Mouse (Mus musculus) limb, embryonic 15.5 days (tissue): Measurements from ENCODE around the gene Susd1. TPM values are rescaled to one million over a fixed set of nuclear protein-coding genes. Genes with fewer than 3 reads are reported as not detected.
A peak's percentile ranks its signal among the peaks of the same experiment; 100 is the strongest.

Experiments
- ATAC-seq: fragments of 200-750 bp; cut with Nextera tagmentation; 2 replicates; pipeline ENCODE4 v1.8.0; 2017; ENCODE audit warnings: low read depth, moderate TSS enrichment; ENCODE audit not compliant: insufficient number of reproducible peaks, low FRiP score, low TSS enrichment
- H3K27ac ChIP-seq: fragments of 300-500 bp; sonication (generic); 2 replicates; pipeline ENCODE4 v1.5.1; 2015; ENCODE audit warnings: moderate library complexity, mild to moderate bottlenecking, inconsistent platforms
- H3K27me3 ChIP-seq: fragments of 300-500 bp; sonication (generic); 2 replicates; pipeline ENCODE4 v1.6.1; 2015; ENCODE audit warnings: inconsistent platforms
- H3K36me3 ChIP-seq: fragments of 300-500 bp; sonication (generic); 2 replicates; pipeline ENCODE4 v1.6.1; 2015; ENCODE audit warnings: inconsistent platforms
- H3K4me1 ChIP-seq: fragments of 300-500 bp; sonication (generic); 2 replicates; pipeline ENCODE4 v1.6.1; 2015; ENCODE audit warnings: inconsistent platforms
- H3K4me2 ChIP-seq: fragments of 300-500 bp; sonication (generic); 2 replicates; pipeline ENCODE4 v1.6.1; 2015; ENCODE audit warnings: mild to moderate bottlenecking, inconsistent platforms
- H3K4me3 ChIP-seq: fragments of 300-500 bp; sonication (generic); 2 replicates; pipeline ENCODE4 v1.5.1; 2015; ENCODE audit warnings: mild to moderate bottlenecking, inconsistent platforms
- H3K9ac ChIP-seq: fragments of 300-500 bp; sonication (generic); 2 replicates; pipeline ENCODE4 v1.6.1; 2015; ENCODE audit warnings: inconsistent platforms
- H3K9me3 ChIP-seq: fragments of 300-500 bp; sonication (generic); 2 replicates; pipeline ENCODE4 v1.6.1; 2016; ENCODE audit warnings: inconsistent platforms
- WGBS: fragments of 180-500 bp; shearing (Covaris S2); methylation state at CpG from one replicate; pipeline ENCODE4 v1.1.7; 2015; 5-methylcytosine and 5-hydroxymethylcytosine counted together
- polyA plus RNA-seq: library from polyadenylated mRNA; unstranded; fragments of >200 nt; fragmentation: Nextera tagmentation; extraction: Ambion mirVana; gene quantifications from 2 replicates; pipeline ENCODE4 v1.2.1, GENCODE M21; 2015

Gene Susd1
- polyA plus RNA-seq = 2.1 and 3.9 TPM in 2 replicates

- Histone ChIP-seq H3K4me3 (peak within 1 kb of the TSS; percentile 62), H3K4me1 (peaks cover 10% of the 10 kb centered on the region), H3K27ac (peak within 1 kb of the TSS; percentile 68; the same call in 1 of the 2 replicates), H3K4me2 (peak within 1 kb of the TSS; percentile 100), H3K9me3 (no peaks in the 10 kb centered on the region), H3K36me3 (no peaks in the 10 kb centered on the region), H3K9ac (peak within 1 kb of the TSS; percentile 65), H3K27me3 (peaks cover 12% of the 10 kb centered on the region; the same call in 1 of the 2 replicates)
- WGBS = 1% methylated on average over 71 of the region's 75 CpGs
- ATAC-seq = no peak
Observed at GRCm38 (mm10) chr4:59437990-59438854, at the start of gene Susd1. Gene Susd1, minus strand, starts transcription at chr4:59438633.

- no peaks in the 10 kb centered on the region for H3K9me3 ChIP-seq
- no peak overlapping the region for H3K4me2 ChIP-seq
- H3K4me3 ChIP-seq = no peak overlapping the region
- ATAC-seq = no peak
- no peaks in the 10 kb centered on the region for H3K36me3 ChIP-seq
- H3K27ac ChIP-seq = no peak overlapping the region
- no peak overlapping the region for H3K9ac ChIP-seq
- no peaks in the 10 kb centered on the region for H3K27me3 ChIP-seq
- H3K4me1 ChIP-seq = no peaks in the 10 kb centered on the region
Observed at GRCm38 (mm10) chr4:59471306-59471705, 32.9 kb upstream of the Susd1 start.

- Histone ChIP-seq H3K4me3 (no peak overlapping the region), H3K27me3 (no peaks in the 10 kb centered on the region), H3K9me3 (no peaks in the 10 kb centered on the region), H3K36me3 (no peaks in the 10 kb centered on the region), H3K4me1 (no peaks in the 10 kb centered on the region), H3K4me2 (no peak overlapping the region), H3K27ac (no peak overlapping the region), H3K9ac (no peak overlapping the region)
- WGBS = 51% methylated on average over 2 of the region's 2 CpGs
- no peak for ATAC-seq
Observed at GRCm38 (mm10) chr4:59465449-59465848, 27.0 kb upstream of the Susd1 start.

- Histone ChIP-seq H3K9me3 (no peaks in the 10 kb centered on the region), H3K27ac (no peak overlapping the region), H3K36me3 (no peaks in the 10 kb centered on the region), H3K4me2 (no peak overlapping the region), H3K4me3 (no peak overlapping the region), H3K27me3 (no peaks in the 10 kb centered on the region), H3K9ac (no peak overlapping the region), H3K4me1 (no peaks in the 10 kb centered on the region)
- WGBS = 79% methylated on average over 6 of the region's 6 CpGs
- no peak for ATAC-seq
Observed at GRCm38 (mm10) chr4:59464661-59465060, 26.2 kb upstream of the Susd1 start.

- H3K9ac ChIP-seq = no peak overlapping the region
- ATAC-seq = no peak
- no peak overlapping the region for H3K4me3 ChIP-seq
- no peaks in the 10 kb centered on the region for H3K36me3 ChIP-seq
- H3K27me3 ChIP-seq = no peaks in the 10 kb centered on the region
- no peaks in the 10 kb centered on the region; the same call in 1 of the 2 replicates for H3K4me1 ChIP-seq
- no peak overlapping the region for H3K27ac ChIP-seq
- H3K9me3 ChIP-seq = no peaks in the 10 kb centered on the region
- no peak overlapping the region for H3K4me2 ChIP-seq
- 73% methylated on average over 6 of the region's 6 CpGs for WGBS
Observed at GRCm38 (mm10) chr4:59462494-59462893, 24.1 kb upstream of the Susd1 start.

- no peaks in the 10 kb centered on the region for H3K9me3 ChIP-seq
- no peak overlapping the region for H3K4me3 ChIP-seq
- no peak overlapping the region for H3K27ac ChIP-seq
- 81% methylated on average over 11 of the region's 11 CpGs for WGBS
- no peak overlapping the region for H3K9ac ChIP-seq
- ATAC-seq = no peak
- no peaks in the 10 kb centered on the region for H3K36me3 ChIP-seq
- H3K27me3 ChIP-seq = no peaks in the 10 kb centered on the region
- no peak overlapping the region for H3K4me2 ChIP-seq
- no peaks in the 10 kb centered on the region; the same call in 1 of the 2 replicates for H3K4me1 ChIP-seq
Observed at GRCm38 (mm10) chr4:59461116-59461727, 22.8 kb upstream of the Susd1 start.

GRCm38 (mm10) chr4:59459216-59459955, 21.0 kb upstream of the Susd1 start:
- H3K27me3 ChIP-seq = no peaks in the 10 kb centered on the region
- no peak overlapping the region for H3K9ac ChIP-seq
- H3K4me3 ChIP-seq = no peak overlapping the region
- no peak overlapping the region for H3K4me2 ChIP-seq
- no peaks in the 10 kb centered on the region for H3K9me3 ChIP-seq
- no peaks in the 10 kb centered on the region; the same call in 1 of the 2 replicates for H3K4me1 ChIP-seq
- 74% methylated on average over 13 of the region's 13 CpGs for WGBS
- no peak overlapping the region for H3K27ac ChIP-seq
- no peak for ATAC-seq
- no peaks in the 10 kb centered on the region for H3K36me3 ChIP-seq

- Histone ChIP-seq H3K9me3 (no peaks in the 10 kb centered on the region), H3K36me3 (no peaks in the 10 kb centered on the region), H3K27ac (no peak overlapping the region), H3K4me1 (no peaks in the 10 kb centered on the region; the same call in 1 of the 2 replicates), H3K9ac (no peak overlapping the region), H3K4me2 (no peak overlapping the region), H3K27me3 (no peaks in the 10 kb centered on the region), H3K4me3 (no peak overlapping the region)
- 29% methylated on average over 9 of the region's 9 CpGs for WGBS
- ATAC-seq = no peak
Observed at GRCm38 (mm10) chr4:59457941-59458340, 19.5 kb upstream of the Susd1 start.

- Histone ChIP-seq H3K4me3 (no peak overlapping the region), H3K27ac (no peak overlapping the region), H3K27me3 (no peaks in the 10 kb centered on the region), H3K4me1 (no peaks in the 10 kb centered on the region; the same call in 1 of the 2 replicates), H3K9me3 (no peaks in the 10 kb centered on the region), H3K9ac (no peak overlapping the region), H3K36me3 (no peaks in the 10 kb centered on the region), H3K4me2 (no peak overlapping the region)
- WGBS = 91% methylated on average over 5 of the region's 5 CpGs
- no peak for ATAC-seq
Observed at GRCm38 (mm10) chr4:59457091-59457490, 18.7 kb upstream of the Susd1 start.

GRCm38 (mm10) chr4:59455465-59455864, 17.0 kb upstream of the Susd1 start:
- no peaks in the 10 kb centered on the region; the same call in 1 of the 2 replicates for H3K4me1 ChIP-seq
- WGBS = 35% methylated on average over 2 of the region's 2 CpGs

GRCm38 (mm10) chr4:59454046-59454445, 15.6 kb upstream of the Susd1 start:
- Histone ChIP-seq H3K9me3 (no peaks in the 10 kb centered on the region), H3K27ac (no peak overlapping the region), H3K9ac (no peak overlapping the region), H3K27me3 (no peaks in the 10 kb centered on the region), H3K4me3 (no peak overlapping the region), H3K4me1 (no peaks in the 10 kb centered on the region; the same call in 1 of the 2 replicates), H3K36me3 (no peaks in the 10 kb centered on the region), H3K4me2 (no peak overlapping the region)
- ATAC-seq = no peak
- WGBS = 58% methylated on average over 3 of the region's 3 CpGs

More at GRCm38 (mm10) chr4:59455465-59455864, 17.0 kb upstream of the Susd1 start:
- H3K36me3 ChIP-seq = no peaks in the 10 kb centered on the region
- ATAC-seq = no peak
- no peaks in the 10 kb centered on the region for H3K9me3 ChIP-seq
- H3K27ac ChIP-seq = no peak overlapping the region
- H3K4me2 ChIP-seq = no peak overlapping the region
- H3K27me3 ChIP-seq = no peaks in the 10 kb centered on the region
- H3K9ac ChIP-seq = no peak overlapping the region
- no peak overlapping the region for H3K4me3 ChIP-seq
